Mouse (Mus musculus) brain, embryonic 14.5 days (tissue): ENCODE results near the gene Luc7l3.

ENCODE experiments used
- CTCF ChIP-seq: fragments of 200-500 bp; IDR thresholded peaks from 2 replicates; pipeline ENCODE4 v1.5.1; 2012; ENCODE audit warnings: inconsistent platforms, mild to moderate bottlenecking, moderate library complexity, borderline replicate concordance; ENCODE audit not compliant: insufficient read depth, insufficient read length; ENCODE audit errors: extremely low read depth
- POLR2A ChIP-seq: fragments of 200-500 bp; IDR thresholded peaks from 2 replicates; pipeline ENCODE4 v1.6.1; 2012; ENCODE audit warnings: mild to moderate bottlenecking, inconsistent platforms, borderline replicate concordance; ENCODE audit not compliant: poor library complexity, insufficient read depth, insufficient read length, severe bottlenecking; ENCODE audit errors: extremely low read depth

DNA sequence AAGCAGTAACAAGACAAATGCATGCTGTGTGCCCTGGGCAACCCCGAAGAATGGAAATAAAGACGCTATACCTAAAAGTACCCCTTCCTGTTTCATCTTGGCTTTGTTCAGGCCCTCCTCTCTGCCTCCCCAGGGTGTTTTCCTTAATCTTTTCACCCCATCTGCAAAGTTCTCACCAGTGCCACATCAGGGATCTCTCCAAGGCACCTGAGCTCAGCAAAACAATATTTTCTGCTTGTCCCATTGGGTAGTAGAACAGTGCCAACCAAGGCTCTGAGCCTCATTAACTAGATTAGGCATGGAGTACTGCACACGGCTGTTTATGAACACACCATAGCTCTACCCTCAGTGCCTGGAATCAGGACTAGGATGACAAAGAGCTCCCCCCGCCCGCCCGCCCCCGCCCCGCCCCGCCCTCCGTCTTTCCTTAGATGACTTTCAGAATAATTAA is 5.2 kb upstream of the Luc7l3 start:
- TF ChIP-seq POLR2A (no peak; the same call in 1 of the 2 replicates), CTCF (no peak)
